In genomic region chr4:155703425-155703929, GRCm38 (mm10) we compare ENCODE assay signal across 1 mouse cellular context.
TF ChIP-seq lines count a peak whose summit lies in the region.

No protein-coding gene starts in this region.

TF ChIP-seq in MEL, 35 proteins besides CTCF, POLR2A, EP300 and RAD21 (continued from another document):
- TF ChIP-seq MEF2A (IDR thresholded peaks at IDR 0.05; ENCODE audit: extremely low read depth, insufficient replicate concordance, low read depth, low read length, poor library complexity, severe bottlenecking): no peak
- TF ChIP-seq SMC3 (IDR thresholded peaks at IDR 0.05; ENCODE audit: low read depth, low read length): no peak
- TF ChIP-seq MAX (IDR thresholded peaks at IDR 0.05; ENCODE audit: low read length): 0 out of 2 replicates have a peak, but pooled peaks have one; percentile 35
- no peak for TF ChIP-seq GATA1 (IDR thresholded peaks at IDR 0.05; ENCODE audit: low read depth, low read length)
- TF ChIP-seq POLR2AphosphoS5 (IDR thresholded peaks at IDR 0.05; ENCODE audit: borderline replicate concordance, low read depth, low read length): no peak
- no peak for TF ChIP-seq USF2 (IDR thresholded peaks at IDR 0.05; ENCODE audit: borderline replicate concordance in 1 of 2, insufficient read depth in 1 of 2, low read depth in 1 of 2, low read length in 2 of 2)
- TF ChIP-seq MYC (IDR thresholded peaks at IDR 0.05; ENCODE audit: low read depth, low read length): no peak
- TF ChIP-seq MAFK (IDR thresholded peaks at IDR 0.05; ENCODE audit: borderline replicate concordance, low read depth, low read length): no peak
- no peak for TF ChIP-seq MAZ (IDR thresholded peaks at IDR 0.05; ENCODE audit: low read depth, low read length)
- no peak for TF ChIP-seq E2F4 (IDR thresholded peaks at IDR 0.05; ENCODE audit: borderline replicate concordance, low read depth, low read length)
- TF ChIP-seq BHLHE40 (IDR thresholded peaks at IDR 0.05; ENCODE audit: borderline replicate concordance, low read depth, low read length): no peak
- TF ChIP-seq USF1 (IDR thresholded peaks at IDR 0.05; ENCODE audit: low read depth, low read length): peak; percentile 53; the same call in 1 of the 2 replicates
- TF ChIP-seq NELFE (IDR thresholded peaks at IDR 0.05; ENCODE audit: low read depth, low read length): no peak
- no peak for TF ChIP-seq UBTF (IDR thresholded peaks at IDR 0.05; ENCODE audit: borderline replicate concordance, insufficient read depth, low read depth, low read length)
- no peak for TF ChIP-seq KAT2A (conservative IDR thresholded peaks at IDR 0.05; ENCODE audit: low read depth, low read length)
- 0 out of 2 replicates have a peak, but pooled peaks have one; percentile 62 for TF ChIP-seq MXI1 (IDR thresholded peaks at IDR 0.05; ENCODE audit: low read depth, low read length)
- no peak for TF ChIP-seq ZNF384 (IDR thresholded peaks at IDR 0.05; ENCODE audit: low read depth, low read length)
- no peak for TF ChIP-seq JUND (IDR thresholded peaks at IDR 0.05; ENCODE audit: low read depth, low read length)
- TF ChIP-seq ZC3H11A (IDR thresholded peaks at IDR 0.05; ENCODE audit: low read depth, low read length): no peak
- TF ChIP-seq RCOR1 (IDR thresholded peaks at IDR 0.05; ENCODE audit: low read depth, low read length): no peak
- no peak for TF ChIP-seq CHD2 (IDR thresholded peaks at IDR 0.05; ENCODE audit: low read length)
- 0 out of 2 replicates have a peak, but pooled peaks have one; percentile 63 for TF ChIP-seq CHD1 (IDR thresholded peaks at IDR 0.05; ENCODE audit: low read depth, low read length)
